Mouse (Mus musculus) lung, postnatal 0 days (tissue): ENCODE results near the gene Gse1.

Source experiments
- CTCF ChIP-seq: IDR thresholded peaks from 2 replicates; pipeline ENCODE4 v1.5.1; 2016; ENCODE audit warnings: antibody characterized with exemption, mild to moderate bottlenecking
- EP300 ChIP-seq: IDR thresholded peaks from 2 replicates; pipeline ENCODE4 v1.6.1; 2016; ENCODE audit warnings: antibody characterized with exemption, mild to moderate bottlenecking, control low read depth

DNA sequence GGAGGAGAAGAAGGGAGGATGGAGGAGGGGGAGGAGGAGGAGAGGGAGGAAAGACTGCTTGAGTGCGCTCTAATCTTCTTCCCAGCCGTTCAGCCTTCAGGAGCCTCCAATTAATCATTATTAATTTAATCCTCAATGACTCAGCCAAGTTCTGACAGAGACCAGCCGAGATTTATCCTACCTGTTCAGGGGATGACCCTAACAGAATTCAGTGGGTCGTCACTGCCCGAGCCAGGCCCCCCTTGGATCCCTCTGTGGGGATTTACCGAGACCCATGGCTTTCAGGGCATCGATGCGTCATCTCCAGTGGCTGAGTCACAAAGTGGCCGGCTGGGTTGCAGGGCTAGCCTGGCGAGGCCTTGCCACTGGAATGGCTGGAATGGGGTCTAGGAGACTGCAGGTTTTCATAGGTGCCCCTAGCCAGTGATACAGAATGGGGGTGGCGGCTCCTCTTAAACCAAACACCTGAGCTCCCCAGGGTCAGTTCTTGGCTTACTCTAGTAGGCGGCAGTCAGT is 90.3 kb downstream of the Gse1 start:
- TF ChIP-seq CTCF (no peak), EP300 (no peak)
